Mouse (Mus musculus) T-helper 2 cell (primary cell): ENCODE results near the gene Hmx2.

Experiments
- in situ Hi-C: fragments of 300-600 bp; cut with MboI, MseI; formaldehyde crosslinking; loops from one replicate; pipeline ENCODE4 v1.15.1; 2025; ENCODE audit warnings: high pct_unique_total_duplicates

The Hmx2 gene

GRCm38 (mm10) chr7:131548473-131548872 lies at the start of gene Hmx2:
Hmx2 (plus strand) TSS chr7:131548773.
- in situ Hi-C loops, result no loop called here

GRCm38 (mm10) chr7:131503739-131504138 lies 44.8 kb upstream of the Hmx2 start:
- in situ Hi-C loops, result loop anchor here (25.0 kb wide), 1 partner anchor 684 kb away; no protein-coding TSS in a partner anchor

GRCm38 (mm10) chr7:131539979-131540378 lies 8.6 kb upstream of the Hmx2 start:
- in situ Hi-C loops, result loop anchor here (10.0 kb wide), 1 partner anchor 195 kb away; no protein-coding TSS in a partner anchor

GRCm38 (mm10) chr7:131541184-131542114 lies 7.1 kb upstream of the Hmx2 start:
- in situ Hi-C loops, result no loop called here

GRCm38 (mm10) chr7:131542115-131542871 lies 6.3 kb upstream of the Hmx2 start, which contains the start of gene Hmx3:
Hmx3 (plus strand) TSS chr7:131542867.
- in situ Hi-C loops, result no loop called here

GRCm38 (mm10) chr7:131542872-131543622 lies 5.5 kb upstream of the Hmx2 start:
- in situ Hi-C loops, result no loop called here

GRCm38 (mm10) chr7:131543623-131544481 lies 4.7 kb upstream of the Hmx2 start:
- in situ Hi-C loops, result no loop called here

- in situ Hi-C loops, result no loop called here
Measured at GRCm38 (mm10) chr7:131544871-131545270, 3.7 kb upstream of the Hmx2 start.

GRCm38 (mm10) chr7:131545701-131546385 lies 2.7 kb upstream of the Hmx2 start:
- in situ Hi-C loops, result no loop called here

GRCm38 (mm10) chr7:131546423-131546822 lies 2.1 kb upstream of the Hmx2 start:
- in situ Hi-C loops, result no loop called here

GRCm38 (mm10) chr7:131547481-131547880 lies 1.1 kb upstream of the Hmx2 start:
- in situ Hi-C loops, result no loop called here

- in situ Hi-C loops, result loop anchor here (5.0 to 25.0 kb wide), 2 partner anchors 194 to 889 kb away; no protein-coding TSS in a partner anchor
Measured at GRCm38 (mm10) chr7:131551471-131551870, 2.9 kb downstream of the Hmx2 start.

GRCm38 (mm10) chr7:131551931-131552741 lies 3.6 kb downstream of the Hmx2 start:
- in situ Hi-C loops, result loop anchor here (5.0 to 25.0 kb wide), 2 partner anchors 195 to 890 kb away; no protein-coding TSS in a partner anchor

GRCm38 (mm10) chr7:131552781-131553180 lies 4.2 kb downstream of the Hmx2 start:
- in situ Hi-C loops, result loop anchor here (5.0 to 25.0 kb wide), 2 partner anchors 195 to 890 kb away; no protein-coding TSS in a partner anchor

- in situ Hi-C loops, result loop anchor here (5.0 to 25.0 kb wide), 2 partner anchors 196 to 891 kb away; no protein-coding TSS in a partner anchor
Measured at GRCm38 (mm10) chr7:131553771-131554175, 5.2 kb downstream of the Hmx2 start.

GRCm38 (mm10) chr7:131554341-131555180 lies 6.0 kb downstream of the Hmx2 start:
- in situ Hi-C loops, result loop anchor here (5.0 to 25.0 kb wide), 2 partner anchors 197 to 892 kb away; no protein-coding TSS in a partner anchor

GRCm38 (mm10) chr7:131555301-131556081 lies 6.9 kb downstream of the Hmx2 start:
- in situ Hi-C loops, result loop anchor here (25.0 kb wide), 1 partner anchor 893 kb away; no protein-coding TSS in a partner anchor
